Mouse (Mus musculus) CH12.LX (cell line): Measurements from ENCODE around the gene Qprt.
"Not testable (repeated sequence)": the region's sequence is repeated elsewhere in the genome, so short reads cannot be mapped to it uniquely, and the experiment has no call there.

Experiments used
- CHD2 ChIP-seq: IDR thresholded peaks from 2 replicates; pipeline ENCODE4 v1.6.1; 2011; ENCODE audit warnings: low read length, improper control_type of control experiment
- CTCF ChIP-seq, 2 experiments: IDR thresholded peaks in 1 of 2; conservative IDR thresholded peaks in 1 of 2; 2 replicates each; pipeline ENCODE4 v1.5.1; 2011 to 2012; ENCODE audit warnings: low read depth in 2 of 2, low read length in 2 of 2, improper control_type of control experiment in 1 of 2, inconsistent platforms in 1 of 2, mild to moderate bottlenecking in 1 of 2, moderate library complexity in 1 of 2
- EP300 ChIP-seq: IDR thresholded peaks from 2 replicates; pipeline ENCODE4 v1.6.1; 2011; ENCODE audit warnings: low read length, improper control_type of control experiment
- GABPA ChIP-seq: IDR thresholded peaks from 2 replicates; pipeline ENCODE4 v1.6.1; 2012; ENCODE audit warnings: low read depth, low read length, improper control_type of control experiment, inconsistent platforms; ENCODE audit not compliant: insufficient replicate concordance
- KAT2A ChIP-seq: IDR thresholded peaks from 2 replicates; pipeline ENCODE4 v1.6.1; 2012; ENCODE audit warnings: low read length, improper control_type of control experiment, inconsistent platforms; ENCODE audit not compliant: insufficient replicate concordance
- MAFK ChIP-seq: IDR thresholded peaks from 2 replicates; pipeline ENCODE4 v1.6.1; 2011; ENCODE audit warnings: low read length, improper control_type of control experiment; ENCODE audit not compliant: insufficient replicate concordance
- MAX ChIP-seq: IDR thresholded peaks from 2 replicates; pipeline ENCODE4 v1.6.1; 2011; ENCODE audit warnings: low read length, improper control_type of control experiment
- PAX5 ChIP-seq: IDR thresholded peaks from 2 replicates; pipeline ENCODE4 v1.6.1; 2012; ENCODE audit warnings: low read length, inconsistent platforms, mixed read lengths
- POLR2A ChIP-seq: IDR thresholded peaks from 2 replicates; pipeline ENCODE4 v1.6.1; 2011; ENCODE audit warnings: low read depth, mild to moderate bottlenecking, improper control_type of control experiment, low read length
- POLR2AphosphoS2 ChIP-seq: IDR thresholded peaks from 2 replicates; pipeline ENCODE4 v1.6.1; 2011; ENCODE audit warnings: low read depth, low read length, improper control_type of control experiment
- RAD21 ChIP-seq: IDR thresholded peaks from 2 replicates; pipeline ENCODE4 v1.6.1; 2011; ENCODE audit warnings: low read depth, mild to moderate bottlenecking, low read length, improper control_type of control experiment, moderate library complexity
- UBTF ChIP-seq: IDR thresholded peaks from 2 replicates; pipeline ENCODE4 v1.6.1; 2012; ENCODE audit warnings: low read depth, mild to moderate bottlenecking, inconsistent platforms, low read length, improper control_type of control experiment, moderate library complexity
- USF2 ChIP-seq: conservative IDR thresholded peaks from 2 replicates; pipeline ENCODE4 v1.6.1; 2011; ENCODE audit warnings: low read depth, low read length, improper control_type of control experiment
- ZNF384 ChIP-seq: IDR thresholded peaks from 2 replicates; pipeline ENCODE4 v1.6.1; 2012; ENCODE audit warnings: low read depth, low read length, improper control_type of control experiment, inconsistent platforms

- not testable (repeated sequence) for TF ChIP-seq USF2; CHD2; POLR2AphosphoS2; MAFK; POLR2A; CTCF (conservative IDR thresholded peaks at IDR 0.05 in 1 of 2, IDR thresholded peaks at IDR 0.05 in 1 of 2; ENCODE audit: low read depth in 2 of 2, low read length in 2 of 2); UBTF; PAX5; EP300; ZNF384; RAD21; GABPA; KAT2A; MAX
Observed at GRCm38 (mm10) chr7:127087278-127088010, 34.6 kb downstream of the Qprt start, which contains the start of gene Zg16.
